Mouse (Mus musculus): Measurements from ENCODE around the gene Mybph.
A peak's percentile ranks its signal among the peaks of the same experiment; 100 is the strongest.

Mybph gene

DNA sequence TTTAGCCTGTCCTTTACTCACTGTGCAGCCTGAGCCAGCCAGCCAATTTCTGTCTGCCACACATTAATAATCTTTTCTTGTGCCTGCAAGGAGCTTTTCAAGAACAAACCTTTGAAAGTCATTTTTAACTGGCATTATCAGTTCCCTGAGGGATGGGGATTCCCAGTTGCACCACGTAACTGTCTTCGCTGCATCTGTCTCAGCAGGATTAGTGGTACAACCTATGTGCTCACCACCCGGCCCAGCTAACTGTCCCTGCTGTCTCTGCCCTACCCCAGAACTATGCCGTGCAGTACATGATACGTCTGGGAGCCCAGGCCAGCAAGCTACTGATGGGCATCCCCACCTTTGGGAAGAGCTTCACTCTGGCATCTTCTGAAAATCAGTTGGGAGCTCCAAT is 5.0 kb upstream of the Mybph start:
- no peak for DNase-seq

DNA sequence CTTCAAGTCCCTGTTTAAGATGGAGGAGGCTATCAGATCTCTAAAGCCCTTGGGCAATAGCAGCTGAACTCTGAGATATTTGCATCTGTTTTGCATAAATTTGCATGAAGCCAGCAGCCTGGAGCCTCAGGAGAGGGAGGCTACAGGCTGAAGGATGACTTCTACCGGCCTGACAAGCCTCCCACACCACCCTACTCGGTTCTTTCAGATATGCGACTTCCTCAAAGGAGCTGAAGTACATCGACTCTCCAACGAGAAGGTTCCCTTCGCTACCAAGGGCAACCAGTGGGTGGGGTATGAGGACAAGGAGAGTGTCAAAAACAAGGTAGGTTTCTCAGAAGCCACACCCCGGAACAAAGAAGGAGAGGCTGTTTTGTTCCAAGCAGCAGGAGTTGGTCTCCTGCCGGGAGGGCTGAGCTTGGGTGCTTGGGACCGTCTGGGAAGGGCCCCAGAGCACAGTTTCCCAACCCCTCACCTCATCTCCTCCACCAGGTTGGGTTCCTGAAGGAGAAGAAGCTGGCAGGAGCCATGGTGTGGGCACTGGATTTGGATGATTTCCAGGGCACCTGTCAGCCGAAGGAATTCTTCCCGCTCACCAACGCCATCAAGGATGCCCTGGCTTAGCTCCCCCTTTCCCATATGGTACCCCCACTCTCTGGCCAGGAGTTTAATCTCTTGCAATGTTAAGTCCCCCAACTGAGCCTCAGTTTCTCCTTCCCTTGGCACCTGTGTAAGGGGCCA is 4.1 kb upstream of the Mybph start:
- DNase-seq = peak; percentile 43 to 54

DNA sequence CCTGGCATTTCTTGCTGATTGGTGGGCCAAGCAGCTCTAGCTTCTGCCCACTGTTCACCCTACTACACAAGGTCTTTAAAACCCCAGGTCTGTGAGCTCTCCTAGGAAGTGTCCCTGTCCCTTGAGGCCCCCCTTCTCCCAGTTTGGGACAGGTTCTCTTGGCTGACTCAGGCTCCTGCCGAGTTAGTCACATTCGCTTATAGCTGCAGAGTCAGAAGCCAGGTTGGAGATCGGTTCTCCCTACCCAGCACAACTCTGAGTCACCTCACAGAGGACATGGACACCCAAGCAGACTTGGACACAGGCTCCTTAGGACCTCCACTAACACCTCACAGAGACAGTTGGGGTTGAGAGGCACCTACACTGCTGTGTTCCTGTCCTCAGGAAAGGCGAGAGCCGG is 2.1 kb upstream of the Mybph start:
- no peak for DNase-seq

DNA sequence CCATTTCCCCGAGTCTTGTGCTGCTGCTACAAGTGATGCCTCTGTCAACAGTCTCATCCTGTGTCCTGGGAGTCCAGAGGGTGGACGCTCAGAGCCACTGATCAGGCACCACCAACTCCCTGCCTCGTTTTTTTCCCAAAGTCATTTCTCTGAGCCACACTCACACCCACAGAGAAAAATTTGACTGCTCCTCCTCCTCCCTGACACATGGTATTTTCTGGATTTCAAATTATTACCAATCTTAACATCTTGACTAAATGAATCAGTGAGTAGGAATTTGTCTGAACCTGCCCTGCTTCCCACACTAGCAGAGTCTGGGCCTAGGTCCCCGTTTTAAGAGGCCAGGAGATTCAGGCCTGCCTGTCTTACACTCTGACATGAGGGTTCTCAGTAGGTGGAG is 1.2 kb upstream of the Mybph start:
- DNase-seq = no peak

DNA sequence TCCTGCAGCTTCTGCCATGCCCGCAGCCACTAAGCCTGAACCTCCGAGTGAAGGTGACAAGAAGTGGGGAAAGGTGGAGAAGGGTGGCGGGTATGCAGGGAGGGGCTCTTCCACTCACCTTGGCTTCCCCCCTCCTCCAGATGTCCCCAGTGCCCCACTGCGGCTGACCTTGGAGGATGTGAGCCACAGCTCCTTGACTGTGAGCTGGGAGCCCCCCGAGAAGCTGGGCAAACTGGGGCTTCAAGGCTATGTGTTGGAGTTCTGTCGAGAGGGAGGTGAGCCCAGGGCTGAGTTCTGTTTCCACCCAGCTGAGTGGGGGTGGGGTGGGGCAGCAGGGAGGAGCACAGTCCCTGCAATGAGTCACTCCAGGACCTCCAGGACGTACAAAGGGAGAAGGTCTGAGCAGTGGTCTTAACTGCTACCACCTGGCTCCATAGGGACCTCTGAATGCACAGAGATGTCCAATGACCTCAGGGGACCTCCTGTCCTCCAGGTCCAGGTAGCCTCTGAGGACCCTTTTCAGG is 488 bp downstream of the Mybph start:
- DNase-seq = no peak

DNA sequence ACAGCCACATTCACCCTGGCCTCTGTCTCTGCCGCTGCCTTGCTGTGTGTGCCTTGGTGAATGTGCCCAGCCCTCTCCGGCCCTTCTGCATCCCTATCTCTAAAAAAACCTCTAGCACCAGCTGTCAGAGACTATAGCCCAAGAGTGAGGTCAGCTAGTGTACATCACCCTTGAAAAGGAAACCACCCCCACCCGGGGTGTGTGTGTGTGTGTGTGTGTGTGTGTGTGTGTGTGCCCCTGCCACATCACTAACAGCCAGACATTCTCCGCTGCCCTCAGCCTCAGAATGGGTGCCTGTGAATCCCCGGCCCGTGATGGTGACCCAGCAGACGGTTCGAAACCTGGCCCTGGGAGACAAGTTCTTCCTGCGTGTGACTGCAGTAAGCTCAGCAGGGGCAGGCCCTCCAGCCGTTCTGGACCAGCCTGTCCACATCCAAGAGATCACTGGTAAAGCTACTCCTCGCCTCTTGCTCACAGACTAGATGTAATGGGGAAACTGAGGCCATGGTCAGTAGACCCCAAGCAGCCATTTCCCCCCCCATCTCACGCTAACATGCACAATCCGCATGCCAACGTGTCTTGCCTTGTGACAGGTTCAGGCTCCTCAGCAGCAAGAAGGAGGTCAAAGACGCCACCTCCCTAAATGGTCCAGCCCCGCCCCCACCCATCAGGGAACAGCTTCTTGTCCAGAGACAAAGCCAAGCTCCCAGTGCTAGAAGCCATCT is 1.2 kb downstream of the Mybph start:
- DNase-seq = no peak

DNA sequence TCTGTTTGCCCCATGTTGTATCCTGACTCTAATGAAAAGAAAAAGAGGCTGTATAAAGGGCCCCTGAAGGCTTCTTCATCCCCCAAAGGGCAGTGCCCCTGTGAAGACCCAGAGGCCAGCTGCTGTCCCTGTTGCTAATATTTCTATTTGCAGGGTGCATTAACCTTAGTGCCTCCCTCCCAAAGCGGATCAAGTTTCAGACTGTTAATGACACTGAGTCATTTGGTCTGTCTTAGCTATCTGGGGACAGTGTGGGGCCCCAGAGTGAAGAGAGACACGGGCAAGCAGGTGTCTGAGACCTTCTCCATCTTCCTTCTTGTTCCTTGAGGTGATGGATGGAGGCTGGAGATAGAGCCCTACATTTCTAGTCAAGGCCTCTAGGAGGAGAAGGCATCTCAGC is 1.9 kb downstream of the Mybph start:
- peak in 1 of 2 experiments; percentile 20 for DNase-seq

DNA sequence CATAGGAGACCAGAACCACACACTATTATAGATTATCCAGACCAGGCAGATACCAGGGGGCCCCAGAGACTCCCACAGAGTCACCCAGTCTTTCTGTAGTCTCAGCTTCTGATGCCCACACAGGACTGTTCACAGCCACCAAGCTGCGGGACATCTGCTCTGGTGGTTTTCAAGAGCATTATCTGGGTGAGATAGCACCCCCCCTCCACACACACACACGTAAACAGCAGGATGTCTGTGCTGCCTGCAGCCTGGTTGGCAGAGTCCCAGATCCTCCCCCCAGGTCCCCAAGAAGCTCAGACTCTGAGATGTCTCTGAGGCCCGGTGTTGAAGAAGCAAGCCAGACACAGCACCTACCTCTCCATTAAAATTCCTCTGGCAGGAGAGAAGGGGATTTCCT is 2.3 kb downstream of the Mybph start:
- DNase-seq = peak in 1 of 2 experiments; percentile 66

DNA sequence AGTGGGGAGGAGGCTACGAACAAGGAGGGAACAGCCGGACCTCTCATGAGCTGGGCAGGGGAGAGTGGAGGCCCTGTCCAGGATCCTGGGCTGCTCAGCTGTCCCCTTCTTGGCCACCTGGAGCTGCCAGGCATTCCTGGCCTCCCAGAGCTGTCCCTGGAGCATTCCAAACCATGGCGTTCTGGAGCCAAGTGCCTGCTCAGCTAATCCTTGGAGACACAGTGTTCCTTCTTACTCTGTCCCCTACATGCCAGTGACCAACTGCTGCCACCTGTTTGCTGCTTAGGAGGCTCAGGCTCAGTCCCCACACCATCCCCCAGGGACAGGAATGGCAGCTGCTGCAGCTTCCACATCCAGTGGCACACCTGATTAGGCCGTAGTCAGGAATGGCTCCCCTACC is 2.7 kb downstream of the Mybph start:
- peak; percentile 72 to 78 for DNase-seq

DNA sequence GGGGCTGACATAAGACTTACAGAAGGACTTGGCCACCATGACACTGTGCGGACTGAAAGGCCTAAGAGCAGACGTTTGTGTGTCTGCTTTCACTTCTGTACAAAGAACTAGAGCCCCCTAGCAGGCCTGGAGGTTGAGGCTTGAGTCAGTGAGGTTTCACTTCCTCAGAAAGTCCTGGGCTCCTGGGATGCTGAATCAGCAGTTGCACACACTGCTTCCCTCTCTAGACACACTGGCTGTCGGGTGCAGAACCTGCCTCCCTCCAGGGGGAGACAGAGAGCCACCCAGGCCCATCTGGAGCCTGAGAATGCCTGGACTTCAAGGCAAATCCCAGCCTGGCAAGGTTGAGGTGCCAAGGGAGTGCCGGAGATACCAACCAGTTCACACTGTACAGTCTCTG is 3.1 kb downstream of the Mybph start:
- peak; percentile 78 to 83 for DNase-seq

DNA sequence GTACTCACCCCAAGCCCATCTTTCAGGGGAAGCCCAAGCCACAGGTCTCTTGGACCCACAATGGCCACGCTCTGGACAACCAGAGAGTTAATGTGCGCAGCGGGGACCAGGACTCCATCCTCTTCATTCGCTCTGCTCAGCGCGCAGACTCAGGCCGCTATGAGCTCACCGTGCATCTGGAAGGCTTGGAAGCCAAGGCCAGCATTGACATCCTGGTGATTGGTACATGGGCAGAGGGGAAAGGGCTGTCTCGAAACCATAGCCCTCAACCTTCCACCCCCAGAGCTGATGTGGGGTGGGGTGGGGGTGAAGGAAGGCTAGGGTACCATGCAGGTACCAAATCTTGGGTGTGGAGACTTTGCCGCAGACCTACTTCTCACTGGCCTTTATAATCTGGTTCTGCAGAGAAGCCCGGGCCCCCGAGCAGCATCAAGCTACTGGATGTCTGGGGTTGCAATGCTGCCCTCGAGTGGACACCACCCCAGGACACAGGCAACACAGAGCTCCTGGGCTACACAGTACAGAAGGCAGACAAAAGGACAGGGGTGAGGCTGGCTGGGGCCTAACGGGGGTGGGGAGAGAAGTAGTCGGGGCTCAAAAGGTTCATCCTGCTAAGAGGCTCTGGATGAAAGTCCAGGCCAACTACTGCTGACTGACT is 4.2 kb downstream of the Mybph start:
- peak in 1 of 2 experiments; percentile 45 for DNase-seq

DNA sequence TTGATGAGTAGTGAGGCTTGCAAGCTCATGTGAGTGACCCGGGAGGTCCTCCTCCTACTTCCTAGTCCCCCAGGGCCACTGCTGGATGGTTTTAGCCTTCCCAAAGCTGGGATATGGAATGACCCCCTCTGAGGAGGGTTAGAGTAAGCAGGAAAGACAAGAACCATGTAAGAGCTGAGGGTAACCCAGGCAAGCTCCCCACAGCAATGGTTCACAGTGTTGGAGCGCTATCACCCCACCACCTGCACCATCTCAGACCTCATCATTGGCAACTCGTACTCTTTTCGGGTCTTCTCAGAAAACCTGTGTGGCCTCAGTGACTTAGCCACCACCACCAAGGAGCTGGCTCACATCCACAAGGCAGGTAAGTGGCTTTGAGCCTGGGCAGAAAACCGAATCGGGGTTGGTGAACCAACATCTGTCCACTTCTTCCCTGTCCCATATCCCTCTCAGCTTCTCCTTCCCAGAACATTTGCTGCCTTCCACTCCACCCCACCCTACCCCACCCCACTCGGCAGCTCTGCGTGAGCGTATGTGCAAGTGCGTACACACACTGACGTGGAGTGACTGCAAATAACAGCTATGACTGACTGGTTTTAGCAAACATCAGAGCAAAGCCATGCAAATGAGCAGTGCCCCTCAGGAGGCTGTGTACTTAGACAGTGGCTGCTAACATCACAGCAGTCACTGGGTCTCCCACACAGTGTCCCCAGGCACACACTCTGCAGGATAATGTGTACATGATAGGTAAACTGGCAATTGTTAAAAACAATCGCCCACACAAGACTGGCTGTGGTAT is 5.1 kb downstream of the Mybph start:
- DNase-seq = peak in 1 of 2 experiments; percentile 18

DNA sequence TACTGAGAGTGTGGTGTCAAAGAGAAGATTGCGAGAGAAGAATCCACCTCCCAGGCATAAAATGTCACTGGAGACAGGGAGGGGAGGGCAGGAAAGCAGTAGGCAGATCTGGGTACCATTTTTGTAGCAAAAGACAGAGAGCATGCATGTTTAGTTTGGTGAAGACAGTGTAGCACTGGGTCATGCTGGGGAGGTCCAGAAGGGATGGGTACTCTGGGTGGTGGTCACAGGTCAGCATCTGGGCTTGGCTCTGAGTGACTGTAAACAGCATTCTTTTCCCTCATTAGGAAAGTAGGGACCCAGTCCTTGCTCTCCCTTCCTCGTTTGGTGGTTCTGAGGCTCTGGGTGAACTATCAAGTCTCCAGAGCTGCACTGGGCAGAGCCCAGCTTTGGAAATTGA is 7.2 kb downstream of the Mybph start:
- DNase-seq = no peak

DNA sequence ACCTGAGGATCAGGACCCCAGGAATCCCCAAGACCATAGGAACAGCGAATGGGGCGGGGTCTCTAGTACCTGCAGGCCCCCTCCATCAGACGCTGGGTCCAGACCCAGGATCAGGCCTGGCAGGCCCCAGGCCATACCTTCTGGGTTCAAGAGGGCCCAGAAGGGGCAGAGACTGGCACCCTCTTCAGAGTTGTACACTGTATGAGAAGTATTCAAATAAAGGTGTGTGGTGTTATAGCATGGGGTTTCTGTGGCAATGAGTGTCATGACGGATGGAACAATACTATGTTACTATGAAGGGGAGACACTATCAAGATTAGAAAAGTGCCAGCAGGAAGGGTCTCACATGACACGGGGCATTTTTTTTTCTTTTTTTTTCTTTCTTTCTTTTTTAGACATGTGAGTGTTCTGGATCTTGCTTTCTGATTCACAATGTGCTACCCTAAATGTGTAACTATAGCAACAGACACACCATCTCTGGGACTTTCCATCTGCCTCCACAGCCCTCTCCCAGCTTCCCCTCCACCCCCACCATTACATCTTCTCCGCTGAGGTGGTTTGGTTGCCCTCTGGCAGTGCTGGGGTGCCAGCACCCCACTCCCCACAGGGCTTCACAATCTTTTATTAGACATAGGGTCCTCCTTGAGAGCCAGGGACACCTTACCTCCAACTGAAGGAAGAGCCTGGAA is 7.9 kb downstream of the Mybph start:
- DNase-seq = no peak

DNA sequence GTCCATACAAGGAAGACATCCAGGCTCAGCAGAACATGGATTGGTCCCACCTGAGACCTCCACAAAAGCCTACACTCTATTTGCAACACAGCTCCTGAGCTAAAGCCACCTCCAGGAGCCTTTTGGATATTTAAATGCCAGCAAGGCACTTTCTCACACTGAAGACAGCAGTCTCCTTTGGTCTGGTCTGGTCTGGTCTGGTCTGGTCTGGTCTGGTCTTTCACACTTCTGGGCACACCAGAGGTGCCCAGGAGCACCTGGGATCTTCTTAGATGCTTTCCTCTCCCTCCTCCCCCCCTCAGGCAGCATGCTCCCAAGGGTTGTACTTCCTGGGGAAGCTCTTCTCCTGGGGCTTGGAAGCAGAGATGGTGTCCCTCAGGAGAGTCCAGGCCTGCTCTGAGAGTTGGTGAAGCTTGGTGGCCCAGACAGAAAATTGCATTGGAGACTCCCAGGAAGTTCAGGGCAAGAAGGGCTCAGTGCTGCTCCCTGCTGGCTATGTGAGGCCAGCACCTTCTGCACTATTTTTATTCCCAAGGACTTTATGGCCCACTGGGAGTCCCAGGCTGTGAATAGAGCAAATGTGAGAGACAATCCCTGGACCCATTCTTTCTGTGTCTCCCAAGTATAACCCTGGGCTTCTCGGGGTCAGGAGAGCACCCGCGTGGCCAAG is 8.6 kb downstream of the Mybph start:
- DNase-seq = peak; percentile 73 to 79

DNA sequence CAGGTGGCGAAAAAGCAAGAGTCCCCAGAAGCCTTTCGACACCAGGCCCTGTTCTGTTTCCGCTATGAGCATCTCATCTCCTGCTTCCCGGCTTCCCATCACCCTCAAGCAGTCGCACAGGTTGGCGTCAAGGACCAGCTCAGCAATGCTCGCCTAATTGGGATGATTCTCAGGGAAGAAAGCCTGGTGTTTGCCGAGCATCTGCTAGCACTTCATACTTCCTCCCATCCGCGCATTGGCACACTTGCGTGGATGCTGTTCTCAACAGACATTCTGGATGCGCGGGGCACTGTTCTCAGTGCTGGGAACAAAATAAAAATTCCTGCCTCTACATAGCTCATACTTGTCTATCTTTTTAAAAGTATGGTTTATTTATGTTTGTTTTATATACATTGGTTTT is 11.0 kb downstream of the Mybph start:
- peak in 1 of 2 experiments; percentile 31 for DNase-seq

DNA sequence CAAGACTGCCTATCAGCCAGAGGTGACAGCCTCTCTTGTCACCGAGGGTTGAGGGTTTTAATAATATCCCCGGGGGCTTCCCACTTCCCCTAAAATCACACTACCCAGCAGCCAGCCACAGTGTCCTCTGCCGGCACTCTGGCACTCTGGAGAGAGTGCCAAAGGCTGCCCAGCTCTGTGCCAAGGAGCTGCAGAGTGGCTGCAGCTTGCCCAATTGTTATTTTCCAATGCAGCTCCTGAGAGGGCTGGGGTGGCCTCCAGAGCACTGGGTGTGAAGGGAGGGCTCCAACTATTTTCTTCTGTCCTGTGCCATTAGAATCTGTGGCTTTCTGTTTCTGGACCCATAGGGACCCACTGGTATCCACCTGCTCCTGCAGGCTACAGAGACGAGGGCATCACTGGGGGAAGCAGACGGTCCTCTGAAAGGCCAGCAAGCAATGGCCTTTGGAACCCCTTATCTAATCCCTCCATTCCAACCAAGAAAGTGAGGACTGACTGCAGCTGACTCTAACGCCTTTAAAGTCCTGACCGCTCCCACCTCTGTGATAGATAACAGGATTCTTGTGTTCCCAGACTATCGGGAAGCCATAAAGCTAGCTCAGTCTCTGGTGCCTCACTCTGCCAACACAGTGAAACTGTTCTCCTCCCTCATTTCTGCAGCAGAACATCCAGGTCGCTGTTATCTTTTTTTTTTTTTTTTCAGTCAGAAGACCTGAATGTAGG is 12.2 kb downstream of the Mybph start:
- peak; percentile 83 to 86 for DNase-seq

DNA sequence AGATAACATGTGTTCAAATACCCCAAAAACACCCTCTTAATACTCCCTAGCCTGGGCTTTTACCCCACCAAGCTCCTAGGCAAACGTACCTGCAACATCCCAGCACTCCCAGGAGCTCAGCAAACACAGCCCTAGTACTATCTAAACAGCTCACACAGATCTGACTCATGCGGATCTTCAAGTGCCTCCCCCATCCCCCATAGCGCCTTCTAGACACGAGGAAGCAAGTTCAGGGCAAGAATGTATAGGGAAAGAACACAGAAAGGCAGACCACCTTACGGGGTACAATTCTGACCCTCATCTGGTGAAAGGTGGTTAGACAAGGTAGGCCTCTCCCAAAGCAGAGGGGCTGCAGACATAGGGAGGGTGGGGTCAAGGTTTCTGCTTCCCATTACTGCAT is 12.8 kb downstream of the Mybph start:
- DNase-seq = no peak

DNA sequence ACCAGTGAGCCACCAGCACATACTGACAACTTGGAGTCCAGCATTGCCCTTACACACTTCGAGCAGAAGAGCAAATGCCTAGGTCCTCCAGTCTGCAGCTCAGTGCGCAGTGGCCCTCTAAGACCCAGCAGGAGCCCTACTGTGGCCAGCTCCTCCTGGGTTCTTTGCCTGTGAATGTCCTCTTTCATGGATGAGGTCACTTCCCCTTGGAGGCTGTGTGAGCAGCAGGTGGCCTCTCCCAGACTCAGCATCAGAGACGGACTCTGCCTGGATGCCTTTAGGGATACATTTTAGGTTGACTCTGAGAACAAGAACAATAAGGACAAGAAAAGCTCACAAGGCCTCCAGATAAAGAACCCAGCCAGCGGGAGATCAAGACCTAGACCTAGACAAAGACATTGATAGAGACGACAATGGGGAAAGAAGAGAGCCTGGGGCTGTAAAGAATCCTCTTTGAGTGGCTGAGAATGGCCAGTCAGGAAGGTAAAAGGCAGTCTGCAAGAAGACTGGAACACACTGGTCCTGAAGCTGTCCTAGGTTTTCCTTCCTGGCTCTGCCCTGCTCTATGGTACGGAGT is 17.0 kb downstream of the Mybph start:
- DNase-seq = peak; percentile 58 to 60

DNA sequence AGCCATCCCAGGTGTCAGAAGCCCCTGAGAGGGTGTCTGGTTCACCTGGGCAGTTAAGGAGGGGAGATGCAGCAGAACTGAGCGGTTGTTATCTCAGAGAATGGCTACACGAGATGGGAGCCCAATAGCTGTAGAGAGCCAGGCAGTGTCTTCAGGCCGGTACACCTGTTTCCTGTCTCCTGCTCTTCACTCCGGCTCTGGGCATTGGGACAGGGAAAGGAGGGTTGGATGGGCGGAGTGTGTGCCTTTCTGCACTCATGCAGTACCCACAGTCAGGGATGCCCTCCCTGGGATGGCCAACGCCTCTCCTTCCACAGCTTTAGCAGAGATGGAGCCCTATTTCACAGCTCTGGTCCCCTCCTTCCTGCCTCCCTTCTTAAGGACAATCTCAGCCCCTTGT is 17.8 kb downstream of the Mybph start:
- peak; percentile 63 to 66 for DNase-seq

DNA sequence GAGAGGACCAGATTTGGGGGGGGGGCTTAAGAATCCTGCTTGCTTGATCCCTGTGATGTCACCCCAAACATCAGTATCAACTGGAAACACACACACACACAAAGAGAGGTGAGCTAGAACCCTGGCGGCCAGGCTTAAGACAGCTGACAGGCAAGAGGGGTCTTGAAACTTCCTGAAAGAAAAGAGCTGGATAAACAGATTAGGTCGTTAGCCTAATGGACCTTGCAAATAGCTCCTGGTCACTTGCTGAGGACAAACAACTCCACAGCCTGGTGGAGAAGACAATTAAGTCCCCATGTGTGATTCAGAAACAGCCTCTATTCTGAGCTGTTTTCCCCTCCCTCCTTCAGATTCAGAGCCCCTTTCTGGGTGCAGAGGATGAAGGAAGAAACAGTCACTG is 18.4 kb downstream of the Mybph start:
- no peak for DNase-seq

Data from cerebellum, postnatal 25 days (tissue).